11 mouse cellular contexts compared by ENCODE assay signal in genomic region chr4:151300706-151301105, GRCm38 (mm10).
A peak's percentile ranks its signal among the peaks of the same experiment; 100 is the strongest.
DNase-seq lines count a peak whose midpoint lies in the region; ATAC-seq lines count a peak whose summit lies in the region.
"Had no signal": no experiment of that assay in that cellular context is flagged by ENCODE, and none has a peak within 500 bp of the region (broad histone marks: within the 10 kb centered on the region; RNA-seq: fewer than 3 reads in every experiment).

No protein-coding gene starts in this region.

- no peaks in the 10 kb centered on the region for H3K36me3 ChIP-seq in hindbrain, embryonic 11.5 days (ENCODE audit: control insufficient read depth, insufficient read depth, low read length)
- no peaks in the 10 kb centered on the region for H3K36me3 ChIP-seq in hindbrain, embryonic 16.5 days (ENCODE audit: control insufficient read depth, insufficient read depth, low read length)
- no peaks in the 10 kb centered on the region for H3K36me3 ChIP-seq in embryonic facial prominence, embryonic 10.5 days (replicated peaks)
- H3K36me3 ChIP-seq: midbrain, embryonic 12.5 days had no signal

- no peaks in the 10 kb centered on the region; the same call in 1 of the 2 replicates for H3K4me1 ChIP-seq in hindbrain, embryonic 11.5 days (replicated peaks; ENCODE audit: control insufficient read depth, insufficient read depth, low read length)
- H3K4me1 ChIP-seq in hindbrain, embryonic 16.5 days (ENCODE audit: control insufficient read depth, insufficient read depth, low read depth, low read length): peaks cover 16% of the 10 kb centered on the region
- peaks cover 21% of the 10 kb centered on the region for H3K4me1 ChIP-seq in embryonic facial prominence, embryonic 10.5 days

- no peaks in the 10 kb centered on the region for H3K9me3 ChIP-seq in hindbrain, embryonic 11.5 days (ENCODE audit: control insufficient read depth, low read length)
- H3K9me3 ChIP-seq in hindbrain, embryonic 16.5 days (ENCODE audit: control insufficient read depth, low read length): no peaks in the 10 kb centered on the region
- H3K9me3 ChIP-seq in embryonic facial prominence, embryonic 10.5 days: no peaks in the 10 kb centered on the region

- WGBS in hindbrain, embryonic 11.5 days: 21% methylated on average over 15 of the region's 15 CpGs
- 19% methylated on average over 15 of the region's 15 CpGs for WGBS in hindbrain, embryonic 16.5 days
- 21% methylated on average over 15 of the region's 15 CpGs for WGBS in embryonic facial prominence, embryonic 10.5 days

- peak; percentile 20 for DNase-seq in hindbrain, embryonic 11.5 days (ENCODE audit: low spot score)
- peak; percentile 25 for DNase-seq in ES-CJ7 (ENCODE audit: low read depth, low spot score)
- peak; percentile 27 for DNase-seq in embryonic facial prominence, embryonic 10.5 days (ENCODE audit: low spot score)
- peak; percentile 41 for DNase-seq in kidney, postnatal 14 days
- DNase-seq in spleen, postnatal 10 days (ENCODE audit: low spot score in 2 of 2): no peak
- no peak for DNase-seq in urinary bladder, postnatal 4 days (ENCODE audit: low spot score in 2 of 2)
- DNase-seq: adrenal gland, postnatal 25 days had no signal

- H3K9ac ChIP-seq in hindbrain, embryonic 11.5 days (ENCODE audit: low read depth, low read length): no peak overlapping the region
- H3K9ac ChIP-seq in hindbrain, embryonic 16.5 days (ENCODE audit: low read depth, low read length): no peak overlapping the region
- H3K9ac ChIP-seq: midbrain, embryonic 12.5 days had no signal

- ATAC-seq in hindbrain, embryonic 11.5 days (ENCODE audit: low FRiP score): no peak
- no peak for ATAC-seq in hindbrain, embryonic 16.5 days
- ATAC-seq in CD4-positive, CD25-positive, alpha-beta regulatory T cell, adult 4 months: no peak

- no peak overlapping the region for H3K4me2 ChIP-seq in hindbrain, embryonic 11.5 days (replicated peaks; ENCODE audit: low read depth, low read length)
- H3K4me2 ChIP-seq in hindbrain, embryonic 16.5 days (ENCODE audit: low read length): no peak overlapping the region
- H3K4me2 ChIP-seq: liver, embryonic 11.5 days; midbrain, embryonic 12.5 days had no signal

- H3K27me3 ChIP-seq in hindbrain, embryonic 11.5 days (ENCODE audit: control insufficient read depth, insufficient read depth, low read length): no peaks in the 10 kb centered on the region
- H3K27me3 ChIP-seq in hindbrain, embryonic 16.5 days (replicated peaks; ENCODE audit: control insufficient read depth, insufficient read depth, low read length): no peaks in the 10 kb centered on the region
- peaks cover 20% of the 10 kb centered on the region for H3K27me3 ChIP-seq in embryonic facial prominence, embryonic 10.5 days (replicated peaks; ENCODE audit: low read depth, poor library complexity, severe bottlenecking)

- H3K27ac ChIP-seq in hindbrain, embryonic 11.5 days (ENCODE audit: low read depth, low read length): no peak overlapping the region
- no peak overlapping the region for H3K27ac ChIP-seq in hindbrain, embryonic 16.5 days (ENCODE audit: low read depth, low read length)
- no peak overlapping the region for H3K27ac ChIP-seq in embryonic facial prominence, embryonic 10.5 days (replicated peaks)
- H3K27ac ChIP-seq: midbrain, embryonic 12.5 days had no signal

- no peak overlapping the region for H3K4me3 ChIP-seq in hindbrain, embryonic 11.5 days (ENCODE audit: low read depth, low read length)
- H3K4me3 ChIP-seq in hindbrain, embryonic 16.5 days (ENCODE audit: low read length): no peak overlapping the region
- no peak overlapping the region for H3K4me3 ChIP-seq in embryonic facial prominence, embryonic 10.5 days
- H3K4me3 ChIP-seq: midbrain, embryonic 12.5 days had no signal

Comparison
In these comparisons a context has a peak if more than half of its experiments do, and no peak if none do; other contexts are left out.
1. DNase-seq: peak in hindbrain, embryonic 11.5 days (single experiment), ES-CJ7 (single experiment), embryonic facial prominence, embryonic 10.5 days (single experiment) and kidney, postnatal 14 days (single experiment); none in spleen, postnatal 10 days (0 of 2) and urinary bladder, postnatal 4 days (0 of 2).